Mouse (Mus musculus) lung, embryonic 16.5 days (tissue): ENCODE results near the gene Aspdh. TPM values are rescaled to one million over a fixed set of nuclear protein-coding genes. Genes with fewer than 3 reads are reported as not detected.

Experiments
- ATAC-seq: fragments of 200-750 bp; cut with Nextera tagmentation; 2 replicates; pipeline ENCODE4 v1.8.0; 2017; ENCODE audit warnings: low read depth, mild to moderate bottlenecking, moderate library complexity
- H3K27ac ChIP-seq: fragments of 300-500 bp; sonication (generic); 2 replicates; pipeline ENCODE4 v1.5.1; 2014; ENCODE audit warnings: mild to moderate bottlenecking, control low read depth, low read length
- H3K27me3 ChIP-seq: fragments of 300-500 bp; sonication (generic); 2 replicates; pipeline ENCODE4 v1.6.1; 2014; ENCODE audit warnings: low read depth, low read length, mixed read lengths; ENCODE audit not compliant: control insufficient read depth, insufficient read depth
- H3K36me3 ChIP-seq: fragments of 300-500 bp; sonication (generic); 2 replicates; pipeline ENCODE4 v1.6.1; 2014; ENCODE audit warnings: low read length; ENCODE audit not compliant: control insufficient read depth, insufficient read depth
- H3K4me1 ChIP-seq: fragments of 300-500 bp; sonication (generic); replicated peaks from 2 replicates; pipeline ENCODE4 v1.6.1; 2014; ENCODE audit warnings: low read length, mixed read lengths; ENCODE audit not compliant: control insufficient read depth, insufficient read depth
- H3K4me2 ChIP-seq: fragments of 300-500 bp; sonication (generic); 2 replicates; pipeline ENCODE4 v1.6.1; 2014; ENCODE audit warnings: low read depth, low read length, control low read depth
- H3K4me3 ChIP-seq: fragments of 300-500 bp; sonication (generic); 2 replicates; pipeline ENCODE4 v1.5.1; 2014; ENCODE audit warnings: mild to moderate bottlenecking, low read length, control low read depth
- H3K9ac ChIP-seq: fragments of 300-500 bp; sonication (generic); 2 replicates; pipeline ENCODE4 v1.6.1; 2014; ENCODE audit warnings: low read length, control low read depth
- H3K9me3 ChIP-seq: fragments of 300-500 bp; sonication (generic); 2 replicates; pipeline ENCODE4 v1.6.1; 2016; ENCODE audit warnings: low read length; ENCODE audit not compliant: control insufficient read depth
- WGBS: fragments of 180-500 bp; shearing (Covaris S2); extraction: QIAGEN DNeasy Blood & Tissue Kit; methylation state at CpG from one replicate; pipeline ENCODE4 v1.1.7; 2014; 5-methylcytosine and 5-hydroxymethylcytosine counted together
- polyA plus RNA-seq: library from polyadenylated mRNA; unstranded; fragments of >200 nt; fragmentation: Nextera tagmentation; extraction: Ambion mirVana; gene quantifications from 2 replicates; pipeline ENCODE4 v1.2.1, GENCODE M21; 2015

Gene Aspdh
- polyA plus RNA-seq, 1 experiment from 2014 or later: 0.62 TPM

DNA sequence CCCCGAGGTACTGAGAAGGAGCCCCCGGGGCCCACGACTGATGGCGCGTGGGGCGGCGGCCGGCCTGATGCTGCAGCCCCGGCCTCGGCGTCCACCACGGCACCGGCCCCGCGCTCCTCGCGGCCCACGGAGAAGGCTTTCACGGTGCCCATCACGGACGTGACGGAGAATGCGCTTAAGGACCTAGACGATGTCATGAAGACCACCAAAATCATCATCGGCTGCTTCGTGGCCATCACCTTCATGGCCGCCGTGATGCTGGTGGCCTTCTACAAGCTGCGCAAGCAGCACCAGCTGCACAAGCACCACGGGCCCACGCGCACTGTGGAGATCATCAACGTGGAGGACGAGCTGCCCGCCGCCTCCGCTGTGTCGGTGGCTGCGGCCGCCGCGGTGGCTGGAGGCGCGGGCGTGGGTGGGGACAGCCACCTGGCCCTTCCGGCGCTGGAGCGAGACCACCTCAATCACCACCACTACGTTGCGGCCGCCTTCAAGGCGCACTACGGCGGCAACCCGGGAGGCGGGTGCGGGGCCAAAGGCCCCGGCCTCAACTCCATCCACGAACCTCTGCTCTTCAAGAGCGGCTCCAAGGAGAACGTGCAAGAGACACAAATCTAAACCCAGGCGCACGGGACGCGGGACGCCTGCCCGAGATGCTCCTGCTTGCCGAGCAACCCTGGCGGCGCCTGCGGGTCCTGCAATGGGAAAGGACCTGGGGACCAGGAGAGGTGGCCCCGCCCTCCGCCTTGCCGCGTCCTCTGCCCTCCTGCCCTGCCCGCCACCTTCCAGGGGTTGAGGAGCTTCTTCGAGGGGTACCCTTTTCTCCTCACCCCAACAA lies 2.8 kb upstream of the Aspdh start:
- WGBS: 15% methylated on average over 76 of the region's 77 CpGs
- peak overlapping the region; percentile 39 for H3K4me2 ChIP-seq
- no peak for ATAC-seq
- H3K27ac ChIP-seq: no peak overlapping the region
- H3K4me1 ChIP-seq: 0 out of 2 replicates have a peak, but pooled peaks cover 3% of the 10 kb centered on the region
- no peaks in the 10 kb centered on the region for H3K9me3 ChIP-seq
- peaks cover 47% of the 10 kb centered on the region for H3K27me3 ChIP-seq
- H3K4me3 ChIP-seq: peak overlapping the region; percentile 28
- H3K9ac ChIP-seq: no peak overlapping the region
- no peaks in the 10 kb centered on the region for H3K36me3 ChIP-seq

DNA sequence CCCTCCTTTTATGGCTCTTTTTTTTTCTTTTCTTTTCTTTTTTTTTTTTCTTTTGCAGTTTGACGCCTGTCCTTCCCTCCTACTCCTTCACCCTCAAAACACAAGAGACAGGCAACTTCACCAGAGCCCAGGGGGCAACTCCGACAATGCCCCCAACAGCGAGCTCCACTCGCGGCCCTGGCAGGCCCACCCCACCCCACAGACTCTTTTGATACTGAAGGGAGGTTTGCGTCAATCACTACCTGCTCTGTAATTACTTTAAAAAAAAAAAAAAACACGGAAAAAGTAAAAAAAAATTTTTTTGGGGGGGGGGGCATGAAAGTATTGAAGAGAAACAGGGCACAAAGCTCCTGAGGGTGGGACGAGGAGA lies 2.1 kb upstream of the Aspdh start:
- peak overlapping the region; percentile 39 for H3K4me2 ChIP-seq
- no peak for ATAC-seq

GRCm38 (mm10) chr7:44463556-44464225 lies 1.5 kb upstream of the Aspdh start:
- no peak for ATAC-seq
- Histone ChIP-seq H3K36me3 (no peaks in the 10 kb centered on the region), H3K9ac (no peak overlapping the region), H3K4me2 (no peak overlapping the region), H3K4me3 (no peak overlapping the region), H3K4me1 (peaks cover 8% of the 10 kb centered on the region), H3K27ac (no peak overlapping the region), H3K27me3 (peaks cover 47% of the 10 kb centered on the region), H3K9me3 (no peaks in the 10 kb centered on the region)
- 89% methylated on average over 10 of the region's 10 CpGs for WGBS

More for the DNA sequence above, 2.1 kb upstream of the Aspdh start:
- no peak overlapping the region; the same call in 1 of the 2 replicates for H3K4me3 ChIP-seq
- 0 out of 2 replicates have a peak, but pooled peaks cover 3% of the 10 kb centered on the region for H3K4me1 ChIP-seq
- no peak overlapping the region for H3K9ac ChIP-seq
- peaks cover 47% of the 10 kb centered on the region for H3K27me3 ChIP-seq
- no peak overlapping the region for H3K27ac ChIP-seq
- H3K36me3 ChIP-seq: no peaks in the 10 kb centered on the region
- no peaks in the 10 kb centered on the region for H3K9me3 ChIP-seq
- 27% methylated on average over 8 of the region's 8 CpGs for WGBS

DNA sequence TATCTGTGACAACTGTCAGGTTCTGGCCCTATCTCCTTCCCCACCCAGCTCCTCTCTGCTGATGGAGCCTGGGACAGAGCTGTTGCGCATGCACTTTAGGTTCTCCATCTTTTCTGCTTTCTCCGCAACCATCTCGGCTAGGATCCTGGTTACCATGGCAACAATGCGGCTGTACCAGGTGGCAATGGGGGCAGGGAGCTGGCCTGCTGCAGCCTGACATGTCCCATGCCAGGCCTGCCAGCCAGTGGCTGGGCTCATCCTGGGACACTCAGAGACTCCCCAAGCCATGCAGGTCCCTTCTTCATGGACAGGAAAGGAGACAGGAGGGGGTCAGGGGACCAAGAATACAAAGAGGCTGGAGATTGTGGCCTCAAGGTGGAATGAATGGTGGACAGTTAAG lies 680 bp upstream of the Aspdh start:
- WGBS: 27% methylated on average over 4 of the region's 4 CpGs
- no peak overlapping the region for H3K9ac ChIP-seq
- H3K4me2 ChIP-seq: no peak overlapping the region
- H3K27ac ChIP-seq: no peak overlapping the region
- H3K36me3 ChIP-seq: 0 out of 2 replicates have a peak, but pooled peaks cover 1% of the 10 kb centered on the region
- H3K4me3 ChIP-seq: no peak overlapping the region
- no peaks in the 10 kb centered on the region for H3K9me3 ChIP-seq
- no peak for ATAC-seq
- H3K27me3 ChIP-seq: peaks cover 47% of the 10 kb centered on the region
- H3K4me1 ChIP-seq: peaks cover 16% of the 10 kb centered on the region

- no peak overlapping the region for H3K27ac ChIP-seq
- no peak overlapping the region for H3K4me3 ChIP-seq
- no peak overlapping the region for H3K9ac ChIP-seq
- H3K4me1 ChIP-seq: peaks cover 29% of the 10 kb centered on the region
- peaks cover 33% of the 10 kb centered on the region for H3K27me3 ChIP-seq
- WGBS: 77% methylated on average over 10 of the region's 10 CpGs
- 0 out of 2 replicates have a peak, but pooled peaks cover 2% of the 10 kb centered on the region for H3K36me3 ChIP-seq
- H3K9me3 ChIP-seq: no peaks in the 10 kb centered on the region
- no peak for ATAC-seq
- H3K4me2 ChIP-seq: no peak overlapping the region
These were observed 1.1 kb downstream of the Aspdh start for GRCm38 (mm10) chr7:44466006-44466887.

DNA sequence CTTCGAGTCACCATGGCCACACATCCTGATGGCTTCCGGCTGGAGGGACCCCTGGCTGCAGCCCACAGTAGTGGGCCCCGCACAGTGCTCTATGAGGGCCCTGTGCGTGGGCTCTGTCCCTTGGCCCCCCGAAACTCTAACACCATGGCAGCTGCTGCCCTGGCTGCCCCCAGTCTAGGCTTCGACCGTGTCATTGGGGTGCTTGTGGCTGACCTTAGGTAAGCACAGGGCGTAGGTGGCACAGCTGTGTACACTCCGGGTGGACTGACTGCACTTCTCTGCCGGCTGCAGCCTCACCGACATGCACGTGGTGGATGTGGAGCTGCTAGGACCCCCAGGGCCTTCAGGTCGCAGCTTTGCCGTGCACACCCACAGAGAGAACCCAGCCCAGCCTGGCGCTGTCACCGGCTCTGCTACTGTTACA lies 1.7 kb downstream of the Aspdh start:
- Histone ChIP-seq H3K27me3 (peaks cover 27% of the 10 kb centered on the region), H3K27ac (no peak overlapping the region), H3K4me1 (peaks cover 36% of the 10 kb centered on the region), H3K4me2 (peak overlapping the region; percentile 50; the same call in 1 of the 2 replicates), H3K9me3 (no peaks in the 10 kb centered on the region), H3K4me3 (no peak overlapping the region), H3K36me3 (0 out of 2 replicates have a peak, but pooled peaks cover 2% of the 10 kb centered on the region), H3K9ac (0 out of 2 replicates have a peak overlapping the region, but pooled peaks have one; percentile 18)
- WGBS: 77% methylated on average over 16 of the region's 16 CpGs
- ATAC-seq: no peak

DNA sequence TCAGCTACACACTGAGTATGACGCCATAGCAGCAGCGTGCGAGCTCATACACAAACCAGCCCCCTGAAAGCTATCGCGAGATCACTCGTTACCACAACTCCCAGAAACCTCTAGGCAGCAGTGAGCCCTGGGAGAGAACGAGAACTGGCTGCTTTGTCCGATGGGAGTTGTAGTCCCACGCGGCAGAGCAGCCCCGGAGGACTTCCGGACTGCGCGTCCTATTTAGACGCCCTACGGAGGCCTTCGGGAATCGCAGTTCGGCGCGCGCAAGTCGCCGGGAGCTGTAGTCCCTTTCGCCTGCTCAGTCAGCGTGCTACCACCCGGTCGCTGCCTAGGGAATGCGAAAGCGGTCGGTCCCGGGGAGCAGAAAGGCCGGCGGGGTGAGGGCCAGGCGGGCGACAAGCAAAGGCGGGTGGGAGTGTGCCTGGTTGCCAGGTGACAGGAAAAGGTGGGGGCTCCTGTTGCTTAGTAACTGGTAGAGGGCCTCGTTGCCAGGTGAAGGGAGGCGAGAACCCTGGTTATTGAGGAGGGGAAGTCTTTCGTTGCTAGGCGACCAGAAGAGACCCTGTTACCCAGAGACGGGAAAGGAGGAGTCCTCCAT lies 2.7 kb downstream of the Aspdh start, which contains the start of gene Josd2:
Gene Josd2, plus strand, starts transcription at position 170 of the 601 bp plus-strand sequence.
- Histone ChIP-seq H3K4me2 (peak within 1 kb of the TSS; percentile 79), H3K27me3 (peaks cover 16% of the 10 kb centered on the region), H3K9me3 (no peaks in the 10 kb centered on the region), H3K4me1 (peaks cover 46% of the 10 kb centered on the region), H3K9ac (peak within 1 kb of the TSS; percentile 89), H3K36me3 (0 out of 2 replicates have a peak, but pooled peaks cover 2% of the 10 kb centered on the region), H3K4me3 (peak within 1 kb of the TSS; percentile 93), H3K27ac (peak within 1 kb of the TSS; percentile 84)
- WGBS: under 1% methylated on average over 42 of the region's 42 CpGs
- ATAC-seq: peak; percentile 94

GRCm38 (mm10) chr7:44468644-44469285 lies 3.6 kb downstream of the Aspdh start:
- Histone ChIP-seq H3K36me3 (0 out of 2 replicates have a peak, but pooled peaks cover 2% of the 10 kb centered on the region), H3K9me3 (no peaks in the 10 kb centered on the region), H3K27ac (peak overlapping the region; percentile 13; the same call in 1 of the 2 replicates), H3K27me3 (peaks cover 8% of the 10 kb centered on the region), H3K4me3 (peak overlapping the region; percentile 93), H3K4me2 (peak overlapping the region; percentile 79), H3K9ac (peak overlapping the region; percentile 89), H3K4me1 (peaks cover 51% of the 10 kb centered on the region)
- no peak for ATAC-seq
- 38% methylated on average over 15 of the region's 15 CpGs for WGBS
